Mouse (Mus musculus) midbrain, embryonic 10.5 days (tissue): ENCODE measurements at regions not wholly inside any gene's neighbourhood (a gene's known extent, or its start where the extent isn't known, plus 50 kb on each side); places are given as distances from the start of the nearest gene placed in this dataset.

Experiments
- DNase-seq: peaks from one replicate; pipeline ENCODE4 v3.0.0-alpha.2; 2017; ENCODE audit warnings: low spot score
- H3K27ac ChIP-seq: fragments of 300-500 bp; sonication (generic); replicated peaks from 2 replicates; pipeline ENCODE4 v1.5.1; 2016; ENCODE audit warnings: mild to moderate bottlenecking
- H3K27me3 ChIP-seq: fragments of 300-500 bp; sonication (generic); 2 replicates; pipeline ENCODE4 v1.6.1; 2016; ENCODE audit warnings: low read depth, mild to moderate bottlenecking; ENCODE audit not compliant: poor library complexity, severe bottlenecking
- H3K36me3 ChIP-seq: fragments of 300-500 bp; sonication (generic); 2 replicates; pipeline ENCODE4 v1.6.1; 2016; ENCODE audit warnings: mild to moderate bottlenecking, moderate library complexity
- H3K4me1 ChIP-seq: fragments of 300-500 bp; sonication (generic); 2 replicates; pipeline ENCODE4 v1.6.1; 2016
- H3K4me3 ChIP-seq: fragments of 300-500 bp; sonication (generic); 2 replicates; pipeline ENCODE4 v1.5.1; 2016; ENCODE audit warnings: mild to moderate bottlenecking, moderate library complexity
- H3K9me3 ChIP-seq: fragments of 300-500 bp; sonication (generic); replicated peaks from 2 replicates; pipeline ENCODE4 v1.6.1; 2016; ENCODE audit warnings: mild to moderate bottlenecking
- WGBS: fragments of 180-500 bp; shearing (Covaris S2); methylation state at CpG from one replicate; pipeline ENCODE4 v1.1.7; 2016; 5-methylcytosine and 5-hydroxymethylcytosine counted together

- Histone ChIP-seq H3K9me3 (peaks cover 4% of the 10 kb centered on the region), H3K27me3 (no peaks in the 10 kb centered on the region), H3K27ac (no peak overlapping the region), H3K4me3 (no peak overlapping the region), H3K36me3 (no peaks in the 10 kb centered on the region), H3K4me1 (no peaks in the 10 kb centered on the region)
- DNase-seq = no peak
- 65% methylated on average over 11 of the region's 11 CpGs for WGBS
Observed at GRCm38 (mm10) chr16:78451251-78451650, 74.3 kb upstream of the Btg3 start.

GRCm38 (mm10) chr16:78449231-78449630 lies 72.2 kb upstream of the Btg3 start:
- DNase-seq = no peak
- Histone ChIP-seq H3K36me3 (no peaks in the 10 kb centered on the region), H3K4me1 (no peaks in the 10 kb centered on the region), H3K9me3 (peaks cover 4% of the 10 kb centered on the region), H3K4me3 (no peak overlapping the region), H3K27ac (no peak overlapping the region), H3K27me3 (no peaks in the 10 kb centered on the region)
- WGBS = 92% methylated on average over 8 of the region's 8 CpGs

DNA sequence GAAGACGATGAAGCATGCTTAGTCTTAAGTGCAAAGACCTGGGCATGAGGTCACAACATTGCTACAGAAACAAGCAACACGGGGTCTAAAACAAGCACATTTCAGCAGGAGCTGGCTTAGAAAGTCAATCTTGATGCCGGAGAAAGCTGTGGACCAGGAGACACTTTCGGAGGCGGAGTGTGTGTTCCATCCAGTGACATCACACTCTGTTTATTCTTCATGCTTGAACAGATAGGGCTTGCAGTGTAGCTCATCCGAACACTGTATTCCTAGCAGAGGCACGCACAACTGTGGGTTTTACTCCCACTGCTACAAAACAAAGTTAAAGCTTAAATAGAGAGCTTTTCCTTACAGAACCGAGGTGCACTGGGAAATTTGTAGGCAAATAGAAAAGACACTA lies 66.3 kb upstream of the Btg3 start:
- H3K27me3 ChIP-seq = no peaks in the 10 kb centered on the region

GRCm38 (mm10) chr16:78442830-78443229 lies 65.8 kb upstream of the Btg3 start:
- Histone ChIP-seq H3K9me3 (no peaks in the 10 kb centered on the region), H3K27me3 (no peaks in the 10 kb centered on the region), H3K27ac (no peak overlapping the region), H3K4me3 (no peak overlapping the region), H3K4me1 (no peaks in the 10 kb centered on the region), H3K36me3 (no peaks in the 10 kb centered on the region)
- 91% methylated on average over 7 of the region's 7 CpGs for WGBS
- no peak for DNase-seq

More for the DNA sequence above, 66.3 kb upstream of the Btg3 start:
- H3K36me3 ChIP-seq = no peaks in the 10 kb centered on the region
- H3K9me3 ChIP-seq = no peaks in the 10 kb centered on the region
- no peak overlapping the region for H3K4me3 ChIP-seq
- H3K4me1 ChIP-seq = no peaks in the 10 kb centered on the region
- no peak for DNase-seq
- H3K27ac ChIP-seq = no peak overlapping the region
- WGBS = 91% methylated on average over 8 of the region's 8 CpGs

DNA sequence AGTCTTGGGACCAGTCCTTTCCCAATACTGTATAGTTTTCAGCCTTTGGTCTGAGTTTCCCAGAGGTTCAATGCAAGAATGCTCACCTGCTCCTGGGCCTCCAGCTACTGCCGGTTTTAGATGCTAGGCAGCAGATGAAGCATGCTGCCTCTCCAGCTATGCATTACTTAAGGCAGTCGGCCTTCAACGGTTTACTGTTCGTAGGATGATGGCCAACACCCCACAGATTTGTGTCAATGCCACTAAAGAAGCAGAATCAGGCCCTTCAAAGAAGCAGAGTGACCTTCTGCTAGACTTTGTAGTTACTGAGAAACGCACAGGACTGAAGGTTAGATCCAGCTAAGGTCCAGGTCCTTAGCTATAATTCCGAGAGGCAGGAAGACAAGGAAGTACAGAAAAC lies 65.0 kb upstream of the Btg3 start:
- 88% methylated on average over 6 of the region's 6 CpGs for WGBS
- H3K27ac ChIP-seq = no peak overlapping the region
- H3K4me1 ChIP-seq = no peaks in the 10 kb centered on the region
- H3K9me3 ChIP-seq = no peaks in the 10 kb centered on the region
- DNase-seq = no peak
- H3K36me3 ChIP-seq = no peaks in the 10 kb centered on the region
- H3K27me3 ChIP-seq = no peaks in the 10 kb centered on the region
- H3K4me3 ChIP-seq = no peak overlapping the region

- 85% methylated on average over 5 of the region's 5 CpGs for WGBS
- no peaks in the 10 kb centered on the region for H3K4me1 ChIP-seq
- DNase-seq = no peak
Observed at GRCm38 (mm10) chr16:78435707-78436106, 58.7 kb upstream of the Btg3 start.

GRCm38 (mm10) chr16:78427470-78428041 lies 50.6 kb upstream of the Btg3 start:
- no peak for DNase-seq
- WGBS = 55% methylated on average over 16 of the region's 16 CpGs
- Histone ChIP-seq H3K9me3 (no peaks in the 10 kb centered on the region), H3K27me3 (no peaks in the 10 kb centered on the region), H3K36me3 (no peaks in the 10 kb centered on the region), H3K4me3 (no peak overlapping the region), H3K4me1 (peaks cover 7% of the 10 kb centered on the region), H3K27ac (no peak overlapping the region)

More at GRCm38 (mm10) chr16:78435707-78436106, 58.7 kb upstream of the Btg3 start:
- H3K36me3 ChIP-seq = no peaks in the 10 kb centered on the region
- H3K27me3 ChIP-seq = no peaks in the 10 kb centered on the region
- no peak overlapping the region for H3K4me3 ChIP-seq
- no peak overlapping the region for H3K27ac ChIP-seq
- no peaks in the 10 kb centered on the region for H3K9me3 ChIP-seq
